Mouse (Mus musculus): ENCODE results near the gene Cep170b.
A peak's percentile ranks its signal among the peaks of the same experiment; 100 is the strongest.

- TF ChIP-seq HCFC1 (IDR thresholded peaks at IDR 0.05; ENCODE audit: borderline replicate concordance, insufficient read depth, low read length) (peak; percentile 30; the same call in 1 of the 2 replicates), ZNF384 (IDR thresholded peaks at IDR 0.05; ENCODE audit: low read depth, low read length) (no peak), CHD2 (IDR thresholded peaks at IDR 0.05; ENCODE audit: low read depth, low read length) (no peak), MAFK (IDR thresholded peaks at IDR 0.05; ENCODE audit: insufficient read depth, low read depth, low read length) (no peak)
Observed at GRCm38 (mm10) chr12:112721424-112722239, 1.4 kb downstream of the Cep170b start.

Measured in ES-E14 (cell line).